Mouse (Mus musculus): ENCODE data around the gene Rasgrf1.

DNA sequence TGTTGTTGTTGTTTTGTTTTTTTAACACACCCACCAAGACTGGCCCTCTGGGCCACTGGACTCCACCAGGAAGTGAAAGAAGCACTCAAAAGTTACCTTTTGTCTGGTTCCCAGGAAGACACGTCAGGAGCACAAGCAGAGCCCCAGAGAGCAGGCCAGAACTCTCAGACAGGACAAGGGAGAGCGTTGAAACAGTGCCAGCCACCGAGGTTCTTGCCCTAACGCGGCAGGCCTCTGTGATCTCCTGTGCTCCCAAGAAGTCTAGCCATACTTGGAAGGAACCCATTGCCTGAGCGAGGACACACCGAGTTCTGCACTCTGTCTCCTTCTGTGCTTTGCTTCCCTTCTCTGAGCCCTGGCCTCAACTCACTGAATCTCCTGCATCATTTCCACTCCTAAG lies 160.5 kb downstream of the Rasgrf1 start:
- TF ChIP-seq POLR2A (IDR thresholded peaks at IDR 0.05; ENCODE audit: low read depth, low read length) (no peak), CTCF (conservative IDR thresholded peaks at IDR 0.05; ENCODE audit: insufficient read depth, insufficient read length, low read depth, low read length) (no peak)

All from kidney, adult 2 months (tissue).